Mouse (Mus musculus): ENCODE measurements around the gene Fermt3. TPM values are rescaled to one million over a fixed set of nuclear protein-coding genes. Genes with fewer than 3 reads are reported as not detected.

The Fermt3 gene
- polyA plus RNA-seq, 1 experiment from 2014 or later, result 3.5 TPM

DNA sequence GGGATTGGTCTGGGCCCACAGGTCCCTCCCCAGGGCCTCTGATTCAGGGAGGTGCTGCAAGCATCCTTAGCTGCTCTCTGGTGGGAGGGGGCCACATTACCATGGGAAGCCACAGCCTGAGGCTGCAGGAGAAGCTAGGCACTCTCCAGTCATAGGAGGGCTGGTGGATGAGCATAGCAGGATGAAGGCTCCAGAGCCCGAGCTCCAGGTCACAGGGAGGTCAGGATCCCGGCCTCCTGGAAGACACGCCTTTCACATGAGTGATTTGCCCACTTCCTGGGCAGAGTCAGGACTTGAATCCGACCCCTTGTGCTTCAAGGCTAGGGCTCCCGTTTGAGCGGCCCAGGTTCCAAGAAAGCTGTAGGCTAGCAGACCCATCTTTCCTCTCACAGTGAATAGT, 47.6 kb downstream of the Fermt3 start:
- Histone ChIP-seq H3K36me3 (ENCODE audit: control insufficient read depth, insufficient read depth, low read length) (0 out of 2 replicates have a peak, but pooled peaks cover 2% of the 10 kb centered on the region), H3K27ac (ENCODE audit: low read depth, low read length) (no peak overlapping the region), H3K27me3 (replicated peaks; ENCODE audit: control insufficient read depth, insufficient read depth, low read length) (no peaks in the 10 kb centered on the region), H3K4me3 (ENCODE audit: low read depth, low read length) (no peak overlapping the region), H3K4me1 (ENCODE audit: control insufficient read depth, insufficient read depth, low read length) (peaks cover 17% of the 10 kb centered on the region), H3K9ac (ENCODE audit: low read length) (peak overlapping the region; percentile 13; the same call in 1 of the 2 replicates), H3K9me3 (replicated peaks; ENCODE audit: control insufficient read depth, low read length) (no peaks in the 10 kb centered on the region), H3K4me2 (ENCODE audit: low read length) (no peak overlapping the region)
- WGBS, result 52% methylated on average over 6 of the region's 6 CpGs
- DNase-seq (ENCODE audit: low spot score) (no peak), ATAC-seq (no peak)

DNA sequence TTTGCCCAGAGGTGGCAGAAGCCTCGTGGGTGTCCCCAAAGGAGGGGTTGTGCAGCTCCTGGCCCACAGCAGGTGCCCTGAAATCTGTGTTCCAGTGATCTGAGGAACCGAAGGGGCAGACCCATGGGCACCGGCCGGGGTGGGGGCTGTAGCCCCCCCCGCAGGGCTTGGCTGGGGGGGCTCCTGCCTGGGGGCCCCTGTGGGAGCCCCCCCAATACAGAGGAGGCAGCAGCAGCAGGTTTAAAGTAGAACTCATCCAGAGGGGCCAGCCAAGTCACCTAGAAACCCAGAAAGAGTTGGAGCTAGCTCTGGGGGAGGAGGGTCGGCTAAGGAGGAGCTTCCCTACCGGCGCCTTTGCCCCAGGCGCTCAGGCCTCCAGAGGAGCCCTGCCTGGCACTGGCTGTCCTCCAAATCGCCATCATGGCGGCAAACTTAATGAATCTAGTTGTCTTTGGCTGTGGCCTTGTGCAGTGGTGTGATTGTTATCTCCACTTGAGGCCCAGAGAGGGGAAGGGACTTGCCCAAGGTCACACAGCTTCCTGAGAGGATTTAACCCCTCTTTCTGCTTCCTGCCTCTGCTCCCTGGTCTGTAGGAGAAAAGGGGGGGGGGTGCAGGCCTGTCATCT, 48.7 kb downstream of the Fermt3 start:
- Histone ChIP-seq H3K27ac (ENCODE audit: low read depth, low read length) (no peak overlapping the region), H3K9ac (ENCODE audit: low read length) (0 out of 2 replicates have a peak overlapping the region, but pooled peaks have one; percentile 51), H3K9me3 (replicated peaks; ENCODE audit: control insufficient read depth, low read length) (no peaks in the 10 kb centered on the region), H3K4me3 (ENCODE audit: low read depth, low read length) (peak overlapping the region; percentile 8; the same call in 1 of the 2 replicates), H3K36me3 (ENCODE audit: control insufficient read depth, insufficient read depth, low read length) (no peaks in the 10 kb centered on the region), H3K4me2 (ENCODE audit: low read length) (peak overlapping the region; percentile 46), H3K4me1 (ENCODE audit: control insufficient read depth, insufficient read depth, low read length) (peaks cover 10% of the 10 kb centered on the region), H3K27me3 (replicated peaks; ENCODE audit: control insufficient read depth, insufficient read depth, low read length) (no peaks in the 10 kb centered on the region)
- 14% methylated on average over 11 of the region's 11 CpGs for WGBS
- no peak for ATAC-seq
- no peak for DNase-seq (ENCODE audit: low spot score)

DNA sequence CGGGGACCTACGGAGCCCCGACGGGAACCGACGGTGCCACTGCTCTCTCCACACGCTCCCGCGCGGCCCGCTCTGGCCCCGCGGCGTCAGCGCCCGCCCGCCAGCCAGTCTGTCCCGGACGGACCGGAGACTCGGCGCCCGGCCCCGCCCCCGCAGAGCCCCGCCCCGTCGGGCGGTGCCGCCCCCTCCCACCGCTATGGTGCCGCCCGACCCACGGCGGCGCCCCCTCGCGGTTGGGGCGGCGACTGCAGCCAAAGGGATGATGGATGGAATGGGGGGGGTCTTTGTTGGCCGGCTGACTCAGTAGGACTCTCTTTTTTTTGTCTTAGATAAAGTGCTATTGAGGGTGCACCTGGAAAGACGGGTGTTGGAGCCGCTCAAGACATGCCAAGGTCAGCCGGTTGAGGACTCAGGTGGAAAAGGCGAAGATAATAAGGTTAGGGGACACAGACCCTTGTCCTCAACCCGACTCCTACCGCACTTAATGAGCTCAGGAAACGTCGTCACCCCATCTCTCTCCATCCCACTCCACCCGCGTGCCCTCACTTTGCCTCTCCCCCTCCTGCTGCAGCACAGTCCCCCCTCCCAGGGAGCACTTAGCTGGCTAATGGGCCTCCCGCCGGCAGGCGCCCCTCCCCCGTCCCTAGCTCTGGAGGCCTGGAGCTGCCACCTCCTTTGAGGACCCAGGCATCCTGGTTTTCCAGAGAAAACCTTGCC, 49.4 kb downstream of the Fermt3 start:
- Histone ChIP-seq H3K36me3 (ENCODE audit: control insufficient read depth, insufficient read depth, low read length) (no peaks in the 10 kb centered on the region), H3K4me2 (ENCODE audit: low read length) (peak overlapping the region; percentile 46), H3K9me3 (replicated peaks; ENCODE audit: control insufficient read depth, low read length) (no peaks in the 10 kb centered on the region), H3K4me1 (ENCODE audit: control insufficient read depth, insufficient read depth, low read length) (peaks cover 10% of the 10 kb centered on the region), H3K27ac (ENCODE audit: low read depth, low read length) (no peak overlapping the region), H3K9ac (ENCODE audit: low read length) (peak overlapping the region; percentile 51; the same call in 1 of the 2 replicates), H3K27me3 (replicated peaks; ENCODE audit: control insufficient read depth, insufficient read depth, low read length) (no peaks in the 10 kb centered on the region), H3K4me3 (ENCODE audit: low read depth, low read length) (peak overlapping the region; percentile 33)
- ATAC-seq (peak; percentile 22), DNase-seq (ENCODE audit: low spot score) (peak; percentile 49)
- WGBS, result under 1% methylated on average over 55 of the region's 55 CpGs

DNA sequence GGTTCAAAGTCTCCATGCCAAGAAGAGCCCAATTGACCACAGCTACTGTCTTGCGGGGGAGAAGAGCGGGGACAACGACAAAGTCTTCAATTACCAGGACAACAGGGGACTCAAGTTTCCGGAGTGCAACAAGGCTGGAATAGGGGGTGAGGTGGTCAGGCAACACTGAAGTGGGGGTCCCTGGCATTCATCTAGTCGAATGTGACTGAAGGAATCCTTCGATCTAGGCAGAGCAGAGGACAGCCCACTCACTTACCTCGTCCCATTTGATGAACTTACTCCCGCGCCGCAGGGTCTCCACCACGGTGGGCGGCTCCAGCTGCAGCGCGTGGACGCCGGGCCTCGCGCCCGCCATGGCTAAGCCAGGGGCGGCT, 50.0 kb downstream of the Fermt3 start:
- no peak for DNase-seq (ENCODE audit: low spot score)
- ATAC-seq, result no peak
- Histone ChIP-seq H3K36me3 (ENCODE audit: control insufficient read depth, insufficient read depth, low read length) (no peaks in the 10 kb centered on the region), H3K27me3 (replicated peaks; ENCODE audit: control insufficient read depth, insufficient read depth, low read length) (no peaks in the 10 kb centered on the region), H3K4me1 (ENCODE audit: control insufficient read depth, insufficient read depth, low read length) (peaks cover 10% of the 10 kb centered on the region), H3K27ac (ENCODE audit: low read depth, low read length) (no peak overlapping the region), H3K9me3 (replicated peaks; ENCODE audit: control insufficient read depth, low read length) (no peaks in the 10 kb centered on the region), H3K4me3 (ENCODE audit: low read depth, low read length) (peak overlapping the region; percentile 33), H3K4me2 (ENCODE audit: low read length) (peak overlapping the region; percentile 46), H3K9ac (ENCODE audit: low read length) (peak overlapping the region; percentile 51; the same call in 1 of the 2 replicates)
- 4% methylated on average over 20 of the region's 20 CpGs for WGBS

DNA sequence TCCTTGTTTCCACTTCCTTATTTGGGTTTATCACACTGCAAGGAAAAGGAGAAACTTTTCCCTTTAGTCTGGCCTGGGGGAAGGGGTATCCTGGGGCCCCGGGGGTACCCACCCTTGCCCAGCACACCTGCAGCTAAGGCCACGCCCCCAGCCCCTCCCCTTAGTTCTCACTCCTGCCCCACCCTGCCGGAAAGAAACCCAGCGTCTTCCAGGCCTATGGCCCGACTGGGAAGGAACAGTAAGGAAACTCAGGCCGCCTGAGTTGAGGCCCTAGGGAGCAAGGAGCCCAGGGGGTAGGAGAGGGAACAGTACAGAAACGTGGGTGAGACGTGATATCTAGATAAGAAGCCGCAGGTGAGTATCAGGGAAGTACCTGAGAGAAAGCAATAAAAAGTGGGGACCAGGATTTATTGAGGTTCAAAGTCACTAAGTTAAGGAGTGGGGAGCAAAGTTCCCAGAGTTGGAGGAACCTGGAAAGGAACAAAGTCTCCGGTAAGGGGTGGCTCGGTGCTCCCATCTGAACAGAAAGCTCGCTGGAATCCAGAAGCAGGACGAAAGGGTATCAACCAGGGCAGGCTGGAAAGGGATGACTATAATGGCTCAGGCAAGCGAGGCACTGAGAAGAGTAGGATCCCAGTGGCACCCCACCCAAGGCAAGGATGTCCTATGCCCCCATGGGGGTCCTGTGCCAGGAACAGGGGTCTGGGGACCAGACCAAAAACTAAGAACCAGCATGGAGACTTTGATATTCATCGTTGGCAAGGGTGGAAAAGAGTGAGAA, 50.6 kb downstream of the Fermt3 start:
- Histone ChIP-seq H3K27me3 (replicated peaks; ENCODE audit: control insufficient read depth, insufficient read depth, low read length) (no peaks in the 10 kb centered on the region), H3K27ac (ENCODE audit: low read depth, low read length) (no peak overlapping the region), H3K36me3 (ENCODE audit: control insufficient read depth, insufficient read depth, low read length) (no peaks in the 10 kb centered on the region), H3K4me2 (ENCODE audit: low read length) (peak overlapping the region; percentile 46), H3K9me3 (replicated peaks; ENCODE audit: control insufficient read depth, low read length) (no peaks in the 10 kb centered on the region), H3K4me1 (ENCODE audit: control insufficient read depth, insufficient read depth, low read length) (peaks cover 10% of the 10 kb centered on the region), H3K9ac (ENCODE audit: low read length) (no peak overlapping the region), H3K4me3 (ENCODE audit: low read depth, low read length) (peak overlapping the region; percentile 33)
- 13% methylated on average over 15 of the region's 15 CpGs for WGBS
- DNase-seq (ENCODE audit: low spot score) (no peak), ATAC-seq (no peak)

DNA sequence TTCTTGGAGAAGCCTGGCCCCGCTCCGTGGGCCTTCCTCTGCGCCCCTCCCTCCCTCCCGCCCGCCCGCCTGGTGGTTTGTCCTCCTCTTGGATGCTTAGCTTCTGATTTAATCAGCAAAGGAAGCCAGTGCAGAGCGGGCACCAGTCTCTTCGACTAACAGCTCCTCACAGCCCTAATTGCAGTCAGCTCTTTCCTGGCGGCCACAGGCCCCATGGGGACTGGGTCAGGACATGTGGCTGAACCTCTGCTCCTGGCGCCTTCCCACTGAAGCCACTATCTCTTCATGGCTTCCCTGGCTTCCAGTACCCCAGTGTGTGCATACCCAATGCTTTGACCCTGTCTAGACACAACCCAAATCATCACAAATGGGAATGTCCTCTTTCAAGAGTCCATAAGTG, 62.8 kb downstream of the Fermt3 start:
- no peak overlapping the region for H3K9ac ChIP-seq (ENCODE audit: low read length)
- H3K36me3 ChIP-seq (ENCODE audit: control insufficient read depth, insufficient read depth, low read length), result peaks cover 12% of the 10 kb centered on the region; the same call in 1 of the 2 replicates
- 87% methylated on average over 10 of the region's 10 CpGs for WGBS
- peaks cover 8% of the 10 kb centered on the region for H3K4me1 ChIP-seq (ENCODE audit: control insufficient read depth, insufficient read depth, low read length)
- ATAC-seq (no peak), DNase-seq (ENCODE audit: low spot score) (no peak)
- no peak overlapping the region for H3K4me2 ChIP-seq (ENCODE audit: low read length)
- H3K27me3 ChIP-seq (replicated peaks; ENCODE audit: control insufficient read depth, insufficient read depth, low read length), result no peaks in the 10 kb centered on the region
- no peak overlapping the region for H3K27ac ChIP-seq (ENCODE audit: low read depth, low read length)
- no peaks in the 10 kb centered on the region for H3K9me3 ChIP-seq (replicated peaks; ENCODE audit: control insufficient read depth, low read length)
- no peak overlapping the region for H3K4me3 ChIP-seq (ENCODE audit: low read depth, low read length)

DNA sequence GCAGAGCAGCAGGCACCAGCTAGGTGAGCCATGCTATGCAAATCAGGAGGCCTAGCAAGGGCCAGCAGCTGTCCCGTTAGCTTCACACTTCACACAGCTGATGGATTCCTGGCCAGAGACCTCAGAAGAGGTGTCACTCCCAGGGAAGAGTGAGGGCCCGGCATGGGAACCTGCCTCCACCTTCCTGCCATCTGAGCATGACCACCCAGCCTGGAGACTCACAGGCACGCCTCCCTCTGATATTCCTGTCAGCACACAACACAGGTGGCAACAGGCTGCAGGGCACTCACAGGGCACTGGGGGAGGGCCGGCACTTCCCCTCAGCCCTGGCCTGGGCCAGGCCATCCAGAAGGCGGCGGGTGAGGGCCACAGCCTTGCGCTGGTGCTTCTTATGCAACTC, 63.8 kb downstream of the Fermt3 start:
- no peaks in the 10 kb centered on the region for H3K9me3 ChIP-seq (replicated peaks; ENCODE audit: control insufficient read depth, low read length)
- H3K27me3 ChIP-seq (replicated peaks; ENCODE audit: control insufficient read depth, insufficient read depth, low read length), result no peaks in the 10 kb centered on the region
- WGBS, result 88% methylated on average over 7 of the region's 7 CpGs
- no peak for ATAC-seq
- H3K4me1 ChIP-seq (ENCODE audit: control insufficient read depth, insufficient read depth, low read length), result peaks cover 8% of the 10 kb centered on the region
- no peak overlapping the region for H3K4me3 ChIP-seq (ENCODE audit: low read depth, low read length)
- peaks cover 12% of the 10 kb centered on the region; the same call in 1 of the 2 replicates for H3K36me3 ChIP-seq (ENCODE audit: control insufficient read depth, insufficient read depth, low read length)
- H3K9ac ChIP-seq (ENCODE audit: low read length), result no peak overlapping the region
- H3K27ac ChIP-seq (ENCODE audit: low read depth, low read length), result no peak overlapping the region
- H3K4me2 ChIP-seq (ENCODE audit: low read length), result no peak overlapping the region
- DNase-seq (ENCODE audit: low spot score), result no peak

DNA sequence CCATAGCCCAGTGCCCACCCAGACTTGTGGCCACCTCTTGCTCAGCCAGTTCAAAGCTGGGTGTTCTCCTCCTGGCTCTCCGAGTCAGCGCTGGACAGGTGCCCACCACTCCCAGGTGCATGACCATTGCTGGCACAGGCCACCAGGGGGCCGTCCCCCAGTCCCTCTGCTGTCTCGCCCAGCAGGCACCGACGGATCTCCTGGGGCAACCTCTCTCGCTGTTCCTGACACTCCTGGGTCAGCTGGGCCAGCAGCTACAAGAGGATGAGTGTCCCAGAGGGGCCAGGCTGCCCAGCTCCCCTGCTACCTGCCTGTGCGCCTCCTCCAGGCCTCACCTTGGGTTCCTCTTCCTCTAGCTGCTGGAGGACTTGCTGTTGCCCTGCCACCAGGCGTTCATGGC, 65.2 kb downstream of the Fermt3 start:
- peaks cover 12% of the 10 kb centered on the region for H3K4me1 ChIP-seq (ENCODE audit: control insufficient read depth, insufficient read depth, low read length)
- 58% methylated on average over 9 of the region's 9 CpGs for WGBS
- no peak overlapping the region for H3K9ac ChIP-seq (ENCODE audit: low read length)
- H3K27me3 ChIP-seq (replicated peaks; ENCODE audit: control insufficient read depth, insufficient read depth, low read length), result no peaks in the 10 kb centered on the region
- ATAC-seq (no peak), DNase-seq (ENCODE audit: low spot score) (no peak)
- no peaks in the 10 kb centered on the region for H3K9me3 ChIP-seq (replicated peaks; ENCODE audit: control insufficient read depth, low read length)
- no peak overlapping the region for H3K27ac ChIP-seq (ENCODE audit: low read depth, low read length)
- H3K36me3 ChIP-seq (ENCODE audit: control insufficient read depth, insufficient read depth, low read length), result peaks cover 12% of the 10 kb centered on the region; the same call in 1 of the 2 replicates
- H3K4me2 ChIP-seq (ENCODE audit: low read length), result no peak overlapping the region
- H3K4me3 ChIP-seq (ENCODE audit: low read depth, low read length), result no peak overlapping the region

Data from forebrain, embryonic 14.5 days (tissue).